ENCODE assay signal across 9 mouse cellular contexts in the genomic region with DNA sequence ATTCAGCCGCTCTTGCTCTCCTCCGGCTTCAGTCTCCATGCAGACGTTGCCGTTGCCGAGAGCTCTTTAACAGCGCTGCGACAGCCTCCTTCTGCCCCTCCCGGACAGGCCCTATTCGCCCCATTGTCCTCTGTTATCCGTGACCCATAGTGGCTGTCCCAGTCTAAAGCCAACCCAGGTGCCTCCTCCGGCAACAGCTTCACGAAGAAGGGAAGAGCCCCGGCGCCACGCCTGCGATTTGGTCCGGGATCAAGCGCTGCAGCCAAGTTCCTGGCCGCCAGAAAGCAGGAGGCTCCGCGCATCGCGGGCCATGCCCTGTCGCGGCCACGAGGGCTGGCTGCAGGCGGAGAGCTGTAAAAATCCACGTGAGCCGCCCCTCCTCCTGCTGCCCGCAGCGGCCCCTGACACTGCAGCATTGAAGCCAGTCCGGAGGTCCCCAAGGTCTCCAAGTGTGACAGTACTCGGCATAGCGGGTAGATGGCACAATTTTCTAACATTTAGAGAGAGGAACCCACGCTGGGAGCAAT. TPM values are rescaled to one million over a fixed set of nuclear protein-coding genes. Genes with fewer than 3 reads are reported as not detected.
A peak's percentile ranks its signal among the peaks of the same experiment; 100 is the strongest.
DNase-seq lines count a peak whose midpoint lies in the region.
"Had no signal": no experiment of that assay in that cellular context is flagged by ENCODE, and none has a peak within 500 bp of the region (broad histone marks: within the 10 kb centered on the region; RNA-seq: fewer than 3 reads in every experiment).

No protein-coding gene starts in this region.

- peaks cover 98% of the 10 kb centered on the region for H3K27me3 ChIP-seq in forebrain, embryonic 10.5 days (ENCODE audit: poor library complexity, severe bottlenecking)
- H3K27me3 ChIP-seq: Patski had no signal

- 0% methylated on average over 35 of the region's 35 CpGs for WGBS in forebrain, embryonic 10.5 days

- H3K4me3 ChIP-seq in forebrain, embryonic 10.5 days = peak overlapping the region; percentile 84

- intact Hi-C loops in heart, postnatal 10 days (cut with DNase I) = loop anchor here (5.0 kb wide), 3 partner anchors 886 to 1801 kb away; no protein-coding TSS in a partner anchor

- peak overlapping the region; percentile 98 for H3K27ac ChIP-seq in forebrain, embryonic 10.5 days

- peaks cover 96% of the 10 kb centered on the region for H3K4me1 ChIP-seq in forebrain, embryonic 10.5 days

- H3K9me3 ChIP-seq in forebrain, embryonic 10.5 days = no peaks in the 10 kb centered on the region

- peak; percentile 71 to 80 for DNase-seq in urinary bladder, adult 18-20 months (ENCODE audit: low spot score in 2 of 2)
- no peak for DNase-seq in urinary bladder, postnatal 10 days (ENCODE audit: low spot score)
- DNase-seq in forebrain, embryonic 10.5 days (ENCODE audit: extremely low spot score, low spot score) = peak; percentile 81
- peak; percentile 80 to 84 for DNase-seq in heart, postnatal 10 days
- DNase-seq in kidney, postnatal 14 days = peak; percentile 91
- peak; percentile 89 for DNase-seq in lung, postnatal 10 days
- peak; percentile 72 for DNase-seq in retina, postnatal 7 days (ENCODE audit: low read depth, low spot score)
- DNase-seq in thymus, postnatal 4 days = no peak

- H3K36me3 ChIP-seq in forebrain, embryonic 10.5 days (replicated peaks) = peaks cover 6% of the 10 kb centered on the region

RNA-seq across cellular contexts. Expression of a gene that starts 20.5 kb away (rescaled TPM):
- polyA plus RNA-seq in forebrain, embryonic 10.5 days (2016; fragmentation: Nextera tagmentation; extraction: Ambion mirVana) = 82.3 and 82.7 TPM in 2 replicates
- total RNA-seq in heart, postnatal 10 days (2021) = 10 to 100 TPM; 25.2 to 30.0 TPM

Comparison
In these comparisons a context has a peak if more than half of its experiments do, and no peak if none do; other contexts are left out.
1. DNase-seq: peak in urinary bladder, adult 18-20 months (2 of 2), forebrain, embryonic 10.5 days (single experiment), heart, postnatal 10 days (2 of 2), kidney, postnatal 14 days (single experiment), lung, postnatal 10 days (single experiment) and retina, postnatal 7 days (single experiment); none in urinary bladder, postnatal 10 days (single experiment) and thymus, postnatal 4 days (single experiment).